Mouse (Mus musculus): ENCODE measurements around the gene Gm10477.

DNA sequence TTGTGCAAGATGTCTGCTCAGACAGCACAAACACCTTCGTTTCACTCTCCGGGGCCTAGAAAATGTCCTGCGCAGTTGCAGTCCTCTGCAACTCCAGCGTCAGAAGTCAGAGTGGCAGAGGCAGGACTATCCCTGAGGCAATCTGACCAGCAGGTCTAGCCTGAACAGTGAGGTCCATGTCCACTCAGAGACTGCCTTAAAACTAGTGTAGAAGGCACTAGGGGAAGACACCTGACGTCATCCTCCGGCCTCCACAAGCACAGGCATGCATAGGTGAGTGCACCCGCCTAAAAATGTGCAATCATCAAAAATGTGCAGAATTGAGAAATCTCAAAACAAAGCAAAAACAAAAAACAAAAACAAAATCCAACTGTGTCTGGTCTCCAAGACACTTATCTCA is 25.0 kb downstream of the Gm10477 start, which contains the start of gene Gm648:
- TF ChIP-seq CEBPB (IDR thresholded peaks at IDR 0.05; ENCODE audit: low read depth): no peak
- TF ChIP-seq CTCF (IDR thresholded peaks at IDR 0.05; ENCODE audit: control insufficient read depth, insufficient read depth, insufficient read length): no peak
- no peak for TF ChIP-seq MAX (IDR thresholded peaks at IDR 0.05)

Measured in C2C12 (cell line).